Mouse (Mus musculus) layer of hippocampus, postnatal 10 days (tissue): ENCODE results near the gene Tspan5. TPM values are rescaled to one million over a fixed set of nuclear protein-coding genes. Genes with fewer than 3 reads are reported as not detected.

ENCODE experiments used
- DNase-seq, 2 experiments: peaks; one replicate each; pipeline ENCODE4 v3.0.0; 2021; ENCODE audit warnings: low spot score in 2 of 2
- total RNA-seq, 2 experiments: library from RNA; stranded (reverse); gene quantifications; 2 replicates each; pipeline ENCODE4 v1.2.3; 2021

The Tspan5 gene
- total RNA-seq, 2 experiments from 2014 or later = 149 to 163 TPM

DNA sequence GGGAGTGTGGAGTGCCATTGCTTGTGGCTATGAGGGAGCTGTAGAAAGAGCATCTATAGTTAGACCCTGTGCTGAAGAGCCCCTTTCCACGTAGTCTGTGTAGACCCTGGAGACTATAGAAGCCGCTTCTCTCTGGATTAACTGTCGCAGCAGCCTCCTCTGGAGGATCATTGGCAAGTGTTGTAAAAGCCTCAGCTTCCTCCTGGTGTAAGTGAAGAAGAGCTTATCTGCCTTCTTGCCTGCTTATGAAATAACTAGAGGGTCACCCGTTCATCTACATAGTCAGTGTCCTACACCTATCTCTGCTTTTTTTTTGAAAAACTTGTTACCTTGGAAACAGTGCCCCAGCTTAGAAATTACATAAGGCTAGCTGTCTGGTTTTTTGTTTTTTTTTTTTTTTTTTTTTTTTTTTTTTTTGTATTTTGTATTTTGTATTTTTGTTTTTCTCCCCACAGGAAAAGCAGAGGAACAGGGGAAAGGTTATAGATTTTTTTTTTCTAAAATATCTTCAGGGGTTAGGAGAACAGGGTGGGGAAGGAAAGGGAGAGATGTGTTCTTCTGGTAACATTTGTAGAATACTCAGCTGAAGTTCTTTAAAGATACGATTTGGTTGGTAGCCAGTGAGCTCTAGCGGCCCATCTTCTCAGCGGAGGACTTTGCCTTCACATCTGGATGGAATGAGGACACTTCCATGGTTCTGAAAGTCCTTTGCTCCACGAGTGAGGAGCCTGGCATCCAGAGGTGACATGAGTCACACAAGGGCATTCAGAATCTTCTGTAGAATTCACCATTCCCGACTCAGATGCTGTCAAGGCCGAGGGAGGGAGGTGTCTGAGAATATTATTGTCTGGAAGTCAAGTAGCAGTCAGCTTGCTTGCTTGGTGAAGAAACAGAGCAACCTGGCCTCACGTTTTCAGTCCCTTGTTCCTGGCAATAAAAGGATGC, 62.4 kb downstream of the Tspan5 start:
- DNase-seq = no peak

DNA sequence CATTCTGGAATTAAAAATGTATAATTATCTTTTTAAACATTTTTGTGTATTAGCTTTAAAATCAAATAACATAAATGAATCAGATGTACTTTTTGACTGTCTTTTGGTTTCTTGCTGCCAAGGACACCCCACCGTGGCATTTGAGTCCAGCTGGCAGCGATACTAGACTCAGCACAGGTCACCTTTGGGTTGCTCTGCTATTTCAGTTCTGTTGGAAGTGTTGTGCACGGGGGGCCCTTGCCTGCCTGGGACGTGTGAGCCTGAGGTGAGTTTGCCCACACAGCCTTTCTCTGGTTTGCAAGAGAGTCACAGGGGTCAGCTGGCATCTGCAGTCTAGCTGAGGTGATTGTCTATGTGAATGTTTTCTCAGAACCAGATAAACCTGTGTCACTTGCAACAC, 65.8 kb downstream of the Tspan5 start:
- no peak for DNase-seq

DNA sequence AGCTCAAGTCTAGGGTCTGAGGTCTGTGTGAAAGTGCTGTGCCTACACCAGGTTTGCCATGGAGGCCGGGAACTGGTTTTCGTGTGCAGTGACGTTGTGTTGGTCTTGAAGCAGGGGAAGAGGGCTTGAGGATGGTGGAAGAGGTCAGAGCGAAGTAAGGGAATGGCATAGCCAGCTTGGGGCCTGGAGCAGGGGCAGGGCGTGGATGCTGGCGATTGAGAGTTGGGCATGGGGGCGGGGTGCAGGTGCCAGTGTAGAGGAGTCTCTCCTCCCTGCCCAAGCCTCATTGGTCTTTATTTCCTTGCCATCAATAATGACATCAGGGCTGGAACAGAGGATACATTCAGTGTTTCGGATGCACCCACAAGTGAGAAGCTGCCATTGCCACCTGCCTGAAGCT, 67.5 kb downstream of the Tspan5 start:
- DNase-seq = no peak

DNA sequence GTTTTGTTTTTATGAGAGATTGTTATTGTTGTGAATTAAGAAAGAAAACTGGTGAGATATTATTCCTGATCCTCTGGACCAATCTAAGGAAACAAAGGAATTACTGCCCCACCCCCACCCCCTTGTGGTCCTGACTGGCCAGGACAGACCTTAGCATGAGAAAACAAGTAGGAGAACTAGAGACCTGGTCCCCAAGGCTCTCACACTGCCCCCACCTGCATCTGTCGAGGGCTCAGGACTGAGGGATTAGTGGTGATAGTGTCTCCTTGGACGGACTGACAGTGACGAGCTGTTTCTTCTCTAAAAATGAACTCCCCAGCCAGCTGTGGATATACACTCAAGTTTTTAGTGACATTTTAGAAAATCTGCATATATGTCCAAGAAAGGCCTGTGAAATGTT, 70.6 kb downstream of the Tspan5 start:
- no peak for DNase-seq

DNA sequence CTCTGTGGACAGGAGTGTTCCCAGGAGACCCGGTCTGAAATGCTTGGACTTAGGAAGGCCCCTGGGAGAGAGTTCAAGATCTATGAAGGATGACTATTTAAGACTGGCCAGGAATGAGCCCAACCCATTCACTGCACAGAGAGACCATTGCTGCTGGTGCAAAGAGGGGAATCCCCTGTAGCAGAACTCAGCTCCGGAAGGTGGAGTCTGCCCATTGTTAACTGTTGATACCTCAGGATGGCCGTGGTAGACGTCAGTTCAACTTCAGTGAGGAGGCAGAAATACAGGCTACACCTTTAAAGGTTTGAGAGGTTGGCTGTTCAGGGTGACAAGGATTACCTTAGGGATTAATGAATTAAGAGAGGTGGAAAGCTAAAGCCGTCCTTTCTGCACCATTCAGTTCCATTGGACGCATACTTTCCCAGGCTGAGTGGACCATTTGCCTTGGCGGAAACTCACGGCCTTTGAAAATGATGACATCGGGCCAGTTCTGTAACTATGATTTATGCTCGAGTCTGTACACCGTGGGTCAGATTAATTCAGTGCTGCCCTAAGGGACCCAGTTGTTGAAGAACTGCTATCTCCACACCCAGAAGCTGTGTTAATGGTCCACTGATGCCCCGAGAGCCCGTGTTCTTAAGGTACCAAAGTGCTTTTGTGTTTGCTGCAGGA, 71.3 kb downstream of the Tspan5 start:
- no peak for DNase-seq

DNA sequence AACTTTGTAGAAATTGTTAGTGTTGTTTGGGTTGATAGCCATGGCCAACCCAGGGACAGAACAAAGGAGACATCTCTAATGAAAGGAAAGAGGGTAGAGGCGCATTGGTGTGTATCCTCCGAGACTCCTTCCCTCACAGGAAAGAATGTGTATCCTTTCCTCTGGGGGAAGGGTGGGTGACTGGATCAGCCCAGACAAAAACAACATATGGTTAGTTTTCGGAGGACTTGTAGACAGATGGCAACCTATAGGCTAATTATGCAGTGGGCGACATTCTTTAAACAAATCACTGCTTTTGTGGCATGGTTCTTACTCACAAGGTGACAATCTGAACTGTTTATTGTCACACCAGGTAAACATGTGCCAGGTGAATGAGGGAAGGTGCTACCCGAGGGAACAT, 72.5 kb downstream of the Tspan5 start:
- no peak for DNase-seq

DNA sequence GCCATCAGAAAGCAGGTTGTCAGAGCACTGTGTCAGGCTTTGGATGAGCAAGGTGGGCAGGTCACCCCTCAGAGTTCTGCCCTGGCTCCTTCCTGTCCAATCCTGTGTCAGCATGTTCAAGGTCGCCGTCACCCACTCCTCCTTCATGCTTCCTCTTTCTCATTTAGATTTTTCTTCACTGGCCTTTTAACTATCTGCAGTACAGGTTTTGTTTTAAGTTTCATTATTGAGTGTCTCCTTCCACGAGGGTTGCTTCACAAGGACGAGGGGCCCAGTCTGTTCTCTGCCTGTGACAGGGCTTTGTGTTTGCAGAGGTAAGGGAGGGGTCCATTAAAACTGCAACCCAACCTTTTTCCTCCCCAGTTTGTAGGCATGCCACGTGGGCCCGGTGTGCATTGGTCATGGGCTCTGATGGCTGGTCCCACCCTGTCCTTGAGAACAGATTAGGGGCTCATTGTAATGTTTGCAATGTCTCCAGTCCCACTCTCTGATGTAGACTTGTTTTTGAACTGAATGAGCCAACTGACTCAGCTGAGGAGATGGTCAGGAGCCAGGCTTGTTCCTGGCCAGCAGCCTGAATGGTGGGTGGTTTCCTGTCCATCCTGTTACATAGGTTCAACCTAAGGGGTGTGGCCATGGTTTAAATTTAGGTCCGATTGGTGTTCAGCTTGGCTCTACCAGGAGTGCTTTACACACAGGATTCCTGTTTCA, 73.3 kb downstream of the Tspan5 start:
- no peak for DNase-seq

DNA sequence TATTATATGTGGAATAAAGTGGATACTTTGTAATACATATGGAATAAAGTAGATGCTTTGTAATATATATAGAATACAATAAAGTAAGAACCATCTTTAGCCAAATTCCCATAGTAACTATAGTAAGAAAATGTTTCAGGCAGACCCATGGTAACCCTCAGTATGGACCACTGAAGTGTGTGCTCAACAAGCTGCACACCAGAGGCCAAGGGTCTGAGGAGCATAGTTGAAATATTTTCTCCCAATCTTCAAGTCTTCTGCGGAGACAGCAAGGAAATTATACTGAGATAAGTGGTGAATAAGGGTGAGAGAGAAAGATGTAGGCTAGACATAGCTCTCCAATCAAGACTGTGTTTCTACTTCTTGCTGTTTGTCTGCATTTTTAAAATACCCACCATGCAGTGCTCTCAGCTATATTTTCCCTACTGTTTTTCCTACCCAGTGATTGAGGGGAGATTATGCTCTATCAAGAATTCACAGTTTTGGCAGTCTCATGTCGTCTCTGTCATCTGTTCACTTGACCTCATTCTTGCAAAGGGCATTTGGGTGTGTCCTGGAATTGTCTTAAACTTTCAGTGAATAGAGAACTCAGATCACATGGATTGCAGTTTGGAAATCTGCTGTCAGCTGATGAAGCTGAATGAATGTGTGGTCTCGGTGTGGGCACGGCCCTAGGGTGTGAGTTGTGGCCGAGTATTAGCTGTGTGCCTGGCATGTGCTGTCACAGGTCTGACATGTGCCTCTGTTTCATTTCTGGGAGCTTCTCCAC, 75.1 kb downstream of the Tspan5 start:
- DNase-seq = no peak

DNA sequence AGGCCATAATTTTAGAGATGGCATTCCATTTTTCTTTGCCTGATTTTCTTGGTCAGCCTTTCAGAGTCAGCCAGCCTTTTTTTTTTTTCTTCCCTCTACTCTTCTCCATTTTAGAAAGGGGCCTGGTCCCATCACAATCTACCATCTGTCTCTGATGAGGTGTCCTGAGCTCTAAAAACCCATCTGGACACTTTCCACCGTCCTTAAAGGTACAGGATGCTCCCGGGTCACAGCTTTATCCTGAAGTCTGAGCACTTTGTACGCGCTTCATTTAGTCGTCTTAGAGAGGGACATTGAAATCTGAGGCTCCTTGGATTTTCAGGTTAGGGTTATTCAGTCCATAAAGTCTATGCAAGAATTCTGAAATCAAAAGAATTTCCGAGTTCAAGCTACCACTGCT, 77.9 kb downstream of the Tspan5 start:
- DNase-seq = no peak

DNA sequence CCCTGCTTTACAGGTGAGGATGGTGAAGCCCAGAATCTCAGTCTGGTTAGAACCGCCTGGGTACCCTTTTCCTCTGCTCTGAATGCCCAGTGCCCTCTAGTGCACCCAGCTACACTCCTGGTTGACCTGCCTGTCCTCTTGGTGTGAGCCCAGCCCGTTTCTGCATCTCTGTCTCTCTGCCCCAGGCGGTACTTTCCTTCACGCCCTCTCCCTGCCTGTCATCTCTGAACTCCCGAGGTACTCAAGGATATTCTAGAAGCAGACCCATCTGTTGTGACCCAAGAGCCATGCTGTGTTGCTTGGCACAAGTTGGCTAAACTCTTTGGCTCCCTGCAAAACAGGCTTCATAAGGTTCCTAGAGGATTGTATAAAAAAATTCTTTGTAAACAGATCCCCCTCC, 78.3 kb downstream of the Tspan5 start:
- DNase-seq = no peak

DNA sequence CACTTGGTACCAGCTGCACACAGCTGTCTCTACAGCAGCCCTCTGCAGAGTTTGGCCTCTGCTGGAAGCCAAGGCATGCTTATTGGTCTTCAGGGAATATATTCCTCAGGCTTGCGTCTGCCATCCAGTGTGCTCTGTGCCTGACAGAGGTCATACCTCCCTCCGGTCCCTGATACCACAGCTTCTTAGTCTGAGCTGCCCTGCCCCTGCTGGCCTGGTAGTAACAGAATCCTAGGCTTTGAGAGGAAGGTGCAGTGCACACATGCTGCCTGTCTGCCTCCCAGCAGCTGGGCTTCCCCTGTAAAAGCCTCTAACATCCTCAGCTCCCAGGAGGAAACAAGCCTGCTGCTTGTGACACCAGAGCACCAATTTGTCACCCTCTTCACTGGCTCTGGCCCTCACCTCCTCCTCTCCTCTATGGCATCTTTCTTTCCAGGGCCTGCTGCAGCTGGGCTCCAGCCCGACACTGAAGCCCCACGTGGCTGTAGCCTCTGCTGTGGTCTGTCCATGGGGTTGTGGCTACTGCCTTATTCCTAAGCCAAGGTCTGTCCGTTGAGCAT, 80.0 kb downstream of the Tspan5 start:
- DNase-seq = no peak

DNA sequence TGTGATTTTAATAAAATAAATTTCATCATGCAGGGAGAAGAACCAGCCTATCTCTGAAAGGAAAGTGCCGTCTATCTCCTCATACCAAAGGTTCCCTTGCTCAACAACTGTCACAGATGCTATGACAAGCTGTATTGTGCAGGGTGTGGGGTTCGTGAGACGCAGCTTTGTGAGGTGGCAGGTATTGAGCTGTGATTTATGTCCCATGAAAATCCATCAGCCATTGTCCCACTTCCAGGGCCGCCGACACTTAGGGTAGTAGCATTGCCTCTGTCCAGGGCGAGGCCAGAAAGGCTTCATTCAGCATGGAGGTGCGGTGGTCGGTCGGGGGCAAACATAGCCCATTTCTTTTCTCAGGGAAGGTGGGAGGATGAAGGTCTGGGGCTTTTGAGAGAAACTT, 81.9 kb downstream of the Tspan5 start:
- DNase-seq = no peak

DNA sequence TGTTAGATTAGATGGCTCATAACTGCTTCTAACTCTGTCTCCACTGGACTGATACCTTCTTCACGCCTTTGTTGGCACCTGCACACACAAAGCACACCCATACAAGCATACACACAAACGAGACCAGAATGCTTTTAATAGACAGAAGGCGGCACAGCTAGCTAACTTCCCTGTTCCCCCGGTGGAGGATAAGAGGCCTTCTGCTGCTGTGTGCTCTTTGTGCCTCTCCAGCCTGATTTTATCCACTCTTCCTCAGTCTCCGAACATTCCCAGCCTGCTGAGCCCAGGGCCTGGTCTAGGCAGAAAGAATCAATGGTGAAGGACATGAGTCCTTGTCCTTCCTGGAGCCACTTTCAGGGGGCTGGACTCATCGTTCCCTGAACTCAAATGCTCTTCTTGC, 83.3 kb downstream of the Tspan5 start:
- DNase-seq = no peak

DNA sequence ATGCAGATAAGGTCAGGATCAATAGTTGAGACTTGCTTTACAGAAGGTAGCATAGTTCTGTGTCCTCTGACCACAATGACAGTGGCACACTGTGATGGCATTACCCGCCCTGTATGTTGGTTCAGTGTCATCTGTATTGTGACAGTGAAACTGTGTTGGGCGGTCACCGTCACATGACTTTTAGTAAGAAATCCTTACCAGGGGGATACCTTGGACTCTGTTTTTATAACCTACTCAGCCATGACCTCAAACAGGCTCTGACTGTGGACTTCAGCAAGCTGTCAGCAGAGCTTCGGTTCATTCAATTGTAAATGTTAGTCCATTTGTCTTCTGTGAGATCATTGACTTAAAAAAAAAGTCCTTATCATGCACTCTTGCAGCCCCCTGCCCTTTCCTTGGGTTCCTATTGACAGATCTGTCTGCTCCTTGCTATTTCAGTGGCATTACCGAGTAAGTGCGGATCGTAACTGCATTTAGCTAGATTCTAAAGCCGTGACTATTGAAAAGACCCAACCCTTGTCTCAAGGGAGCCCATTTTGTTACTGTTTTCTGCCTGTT, 84.3 kb downstream of the Tspan5 start:
- DNase-seq = no peak

DNA sequence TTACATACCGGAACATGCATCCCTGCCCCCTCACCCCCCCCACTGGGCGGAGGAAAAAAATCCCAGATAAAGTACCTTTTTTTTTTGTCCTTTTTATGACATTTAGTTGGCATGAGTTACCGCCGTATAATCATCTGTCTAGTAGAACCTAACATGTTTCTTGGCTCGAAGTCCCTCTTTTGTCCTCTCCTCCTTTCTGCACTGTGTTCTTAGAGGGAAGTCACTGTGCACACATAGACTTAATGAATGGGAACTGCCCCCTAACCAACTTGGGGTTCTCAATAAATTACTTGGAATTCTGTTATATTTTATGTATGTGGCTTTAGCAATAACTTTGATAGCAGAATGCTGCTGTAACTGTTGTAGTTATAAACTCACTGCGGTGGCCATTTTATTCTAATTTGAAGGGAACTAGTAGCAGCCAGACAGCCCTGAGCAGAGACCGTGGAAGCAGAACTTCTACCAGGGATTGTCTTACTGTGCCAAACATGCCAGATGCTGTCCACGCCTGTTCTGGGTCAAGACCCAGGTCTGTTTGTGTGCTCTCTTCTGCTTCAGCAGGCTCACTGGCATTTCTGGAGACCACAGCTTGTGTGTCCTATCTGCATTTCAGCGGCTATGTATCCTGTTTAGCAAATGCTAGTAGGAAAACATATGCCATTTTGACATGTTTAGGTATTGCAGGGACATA, 91.0 kb downstream of the Tspan5 start:
- no peak for DNase-seq

DNA sequence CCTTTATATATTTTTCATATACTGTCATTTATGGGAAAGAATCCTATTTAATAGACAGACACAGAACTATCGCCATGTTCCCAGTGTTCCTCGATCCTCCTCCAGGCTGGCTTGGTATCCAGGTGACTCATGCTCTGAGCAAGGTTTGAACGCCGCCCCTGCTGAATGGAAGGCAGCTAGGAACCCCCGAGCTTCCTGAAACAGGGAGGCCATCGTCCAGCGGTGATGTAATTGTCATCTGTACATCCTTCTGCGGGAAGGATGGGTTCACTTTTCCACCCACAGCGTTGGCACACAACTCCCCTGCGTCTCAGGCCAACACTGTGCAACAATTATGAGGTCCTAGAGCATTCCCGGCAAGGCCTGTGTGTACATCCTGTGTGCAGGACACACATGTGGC, 92.2 kb downstream of the Tspan5 start:
- DNase-seq = no peak

DNA sequence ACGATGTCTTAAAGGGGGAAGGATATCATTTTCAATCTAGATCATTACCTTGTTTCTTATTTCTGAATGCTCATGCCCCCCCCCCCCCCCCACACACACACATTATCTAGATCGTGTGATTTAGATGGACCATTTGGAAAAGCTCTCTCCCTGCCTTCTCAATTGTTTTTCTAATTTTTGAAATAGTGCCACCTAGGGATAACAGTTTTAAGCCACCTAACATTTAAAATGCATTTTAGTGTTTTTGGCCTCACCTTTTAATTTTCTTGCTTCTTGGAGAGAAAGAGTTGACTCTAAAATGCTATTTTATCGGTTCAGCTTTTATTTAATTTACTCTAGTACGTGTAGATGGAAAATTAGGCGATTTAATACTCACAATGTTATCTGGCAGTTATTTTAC, 94.9 kb downstream of the Tspan5 start:
- no peak for DNase-seq

DNA sequence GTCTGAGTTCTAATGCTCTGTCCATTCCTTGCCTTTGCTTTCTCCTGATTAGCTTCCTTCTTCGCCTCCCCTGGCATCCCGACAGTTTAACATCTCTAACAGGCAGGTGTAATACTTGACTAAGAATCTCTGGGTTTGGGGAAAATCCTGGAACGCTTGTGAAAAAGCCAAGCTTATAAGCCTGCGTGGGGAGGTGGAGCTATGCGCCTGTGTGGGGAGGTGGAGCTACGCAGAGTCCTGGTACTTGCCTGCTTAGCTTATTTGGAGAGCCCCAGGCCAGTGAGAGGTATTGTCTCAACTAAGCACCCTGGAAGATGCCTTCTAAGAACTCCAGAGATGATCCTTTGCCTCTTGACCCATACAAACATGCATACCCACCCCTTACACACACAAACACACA, 95.7 kb downstream of the Tspan5 start:
- no peak for DNase-seq

DNA sequence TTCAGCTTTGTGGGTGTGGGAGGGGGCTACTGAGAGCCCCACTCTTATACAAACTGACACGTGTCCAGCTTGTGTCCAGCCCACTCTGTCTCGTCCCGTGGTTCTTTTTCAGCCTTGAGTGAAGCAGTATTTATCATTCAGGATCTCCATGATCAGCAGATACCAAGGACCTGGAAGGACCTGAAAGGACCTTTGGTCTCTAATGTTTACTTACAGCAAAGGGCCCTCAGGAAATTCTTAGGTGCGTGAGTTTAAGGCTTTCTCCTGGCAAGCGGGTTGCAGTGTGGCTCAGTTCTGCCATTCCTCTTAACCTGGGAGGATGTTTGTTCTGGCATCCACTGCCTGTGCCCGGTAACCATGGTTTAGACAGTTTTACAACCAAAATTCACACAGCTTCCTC, 97.7 kb downstream of the Tspan5 start:
- DNase-seq = no peak

DNA sequence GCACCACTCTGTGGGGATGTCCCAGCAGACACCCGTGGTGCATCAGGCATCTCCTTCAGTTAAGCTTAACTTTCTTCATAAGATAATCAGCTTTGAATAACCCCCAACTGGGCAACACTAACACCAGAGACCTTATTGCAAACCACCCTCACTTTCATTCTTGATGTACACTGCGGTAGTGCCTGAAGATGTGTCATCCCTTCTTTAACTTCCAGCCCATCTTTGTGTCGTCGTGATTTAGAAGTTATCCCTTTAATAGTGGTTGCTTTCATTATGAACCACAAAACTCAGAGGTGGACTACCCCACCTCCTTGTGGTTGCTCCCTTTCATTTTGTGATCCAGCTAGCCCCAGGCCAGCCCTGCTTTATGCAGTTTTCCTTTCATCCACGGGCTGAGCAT, 99.3 kb downstream of the Tspan5 start:
- DNase-seq = no peak
